Mouse (Mus musculus): Measurements from ENCODE around the gene Usp10. TPM values are rescaled to one million over a fixed set of nuclear protein-coding genes. Genes with fewer than 3 reads are reported as not detected.

The Usp10 gene
- polyA plus RNA-seq, 1 experiment: 44.4 TPM

DNA sequence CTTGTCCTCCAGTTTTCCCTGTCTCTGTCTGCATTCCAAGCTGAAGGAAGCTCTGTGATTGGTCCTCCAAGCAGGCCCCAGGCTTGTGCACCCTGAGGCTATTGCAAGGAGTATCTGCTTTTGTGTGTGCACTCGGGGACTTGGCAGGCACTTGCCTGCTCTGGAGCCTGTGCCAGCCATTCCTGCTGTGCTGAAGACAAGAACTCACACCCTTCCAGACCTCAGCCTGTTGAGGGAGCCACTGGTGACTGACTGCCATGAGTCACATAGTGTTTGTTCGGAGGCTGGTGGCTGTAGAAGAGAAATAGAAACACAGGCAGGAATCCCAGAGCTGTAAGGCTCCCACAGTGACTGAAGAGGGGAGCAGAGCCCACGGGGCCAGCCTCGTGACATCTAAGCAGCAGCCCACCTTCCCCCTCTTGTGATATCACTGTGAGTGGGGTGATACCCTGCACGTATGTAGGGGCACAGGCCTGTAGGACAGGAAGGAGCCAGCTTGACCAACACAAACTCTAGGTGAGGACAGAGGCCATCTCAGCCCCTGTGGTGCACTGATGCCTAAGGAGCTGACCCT lies 50.5 kb downstream of the Usp10 start:
- DNase-seq (ENCODE audit: low read depth): no peak

DNA sequence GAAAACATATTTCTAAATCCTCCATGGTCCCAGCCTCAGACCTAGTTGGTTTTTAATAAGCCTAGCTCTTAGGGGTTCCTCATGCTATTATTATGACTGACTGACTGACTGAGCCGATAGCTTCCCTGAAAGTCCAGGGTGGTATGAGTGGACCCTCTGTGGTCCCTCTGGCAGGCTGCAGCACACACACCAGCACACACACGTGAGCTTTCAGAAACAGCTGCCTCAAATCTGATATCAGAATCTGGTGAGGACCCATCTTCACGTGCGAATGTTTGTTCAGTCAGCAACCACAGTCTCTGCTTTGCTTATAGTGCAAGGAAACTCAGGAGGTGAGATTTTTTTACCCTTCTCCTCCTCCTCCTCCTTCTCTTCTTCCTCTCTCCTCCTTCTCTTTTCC lies 54.7 kb downstream of the Usp10 start:
- no peak for DNase-seq (ENCODE audit: low read depth)

DNA sequence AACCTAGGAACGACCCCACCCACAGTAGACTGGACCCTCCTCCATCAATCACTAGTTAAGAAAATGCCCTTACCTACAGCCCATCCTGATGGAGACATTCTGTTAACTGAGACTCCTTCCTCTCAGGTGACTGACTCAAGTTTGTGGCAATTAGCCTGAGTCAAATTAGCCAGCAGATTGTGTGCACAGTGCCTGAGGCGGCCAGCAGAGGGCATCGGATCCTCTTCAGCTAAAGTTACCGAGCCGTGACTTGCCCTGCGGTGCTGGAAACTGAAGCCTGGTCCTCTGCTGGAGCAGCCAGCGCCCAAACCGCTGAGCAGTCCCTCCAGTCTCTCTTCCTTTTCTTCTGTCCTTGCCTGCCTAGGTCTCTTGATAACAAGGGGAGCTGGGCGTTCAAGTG lies 57.3 kb downstream of the Usp10 start:
- DNase-seq (ENCODE audit: low read depth): no peak

DNA sequence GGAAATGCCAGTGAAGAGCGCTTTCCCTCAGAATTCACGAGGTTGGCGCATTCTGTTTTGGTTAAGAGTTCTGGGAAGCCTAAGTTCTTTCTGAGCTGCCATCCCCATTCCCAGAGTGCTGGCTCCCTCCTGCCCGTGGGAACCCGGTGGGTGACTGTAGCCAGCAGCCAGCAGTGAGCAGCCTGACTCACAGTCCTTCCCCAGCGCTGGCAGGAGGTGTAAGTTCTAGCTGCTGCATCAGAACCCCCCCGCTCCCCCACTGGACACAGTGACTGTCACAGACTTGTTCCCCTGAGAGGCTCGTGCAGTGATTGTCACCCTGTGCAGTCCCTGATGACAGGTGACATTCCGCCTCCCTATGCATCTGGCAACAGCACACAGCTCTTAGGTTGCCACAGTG lies 60.0 kb downstream of the Usp10 start:
- no peak for DNase-seq (ENCODE audit: low read depth)

DNA sequence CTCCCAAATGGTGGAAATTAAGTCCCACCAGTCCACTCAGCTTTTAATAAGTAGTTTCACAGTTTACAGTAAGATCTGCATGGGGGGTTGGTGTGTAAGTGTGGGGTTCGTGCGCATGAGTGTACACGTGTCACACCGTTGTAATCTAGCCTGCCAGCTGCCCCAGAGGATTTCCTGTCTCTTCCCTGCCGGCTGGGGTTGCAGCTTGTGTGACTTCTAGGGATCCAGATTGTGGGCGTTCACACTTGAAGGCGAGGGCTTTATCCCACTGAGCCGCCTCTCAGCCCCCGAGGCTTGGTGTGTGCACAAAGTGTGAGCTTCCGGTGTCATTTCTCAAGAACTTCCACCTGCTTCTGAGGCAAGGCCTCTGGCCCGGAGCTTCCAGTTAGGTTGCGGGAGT lies 62.4 kb downstream of the Usp10 start:
- no peak for DNase-seq (ENCODE audit: low read depth)

DNA sequence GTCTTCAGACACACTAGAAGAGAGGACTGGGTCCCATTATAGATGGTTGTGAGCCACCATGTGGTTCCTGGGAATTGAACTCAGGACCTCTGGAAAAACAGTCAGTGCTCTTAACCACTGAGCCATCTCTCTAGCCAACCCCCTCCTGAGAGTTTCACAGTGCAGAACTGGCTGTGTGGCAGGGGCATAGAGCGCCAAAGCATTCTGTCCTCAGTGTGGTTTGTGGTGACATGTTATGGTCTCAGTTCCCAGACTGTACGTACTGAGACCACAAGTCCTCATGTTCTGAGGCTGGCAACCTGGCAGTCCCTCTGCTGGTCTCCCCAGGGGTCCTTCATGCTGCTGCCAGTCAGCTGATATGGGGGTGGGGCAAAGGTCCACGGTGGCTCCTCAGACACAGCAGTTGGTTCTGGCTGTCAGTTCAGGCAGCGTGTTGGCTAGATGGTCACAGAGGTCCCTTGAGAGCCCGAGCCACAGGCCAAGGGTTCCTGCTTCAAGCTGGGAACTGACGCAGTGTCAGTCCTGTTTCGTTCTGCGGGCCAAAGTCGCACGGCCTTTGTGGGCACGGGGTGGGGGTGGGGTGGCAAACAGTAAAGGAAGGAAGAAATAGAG lies 68.7 kb downstream of the Usp10 start:
- DNase-seq (ENCODE audit: low read depth): no peak

DNA sequence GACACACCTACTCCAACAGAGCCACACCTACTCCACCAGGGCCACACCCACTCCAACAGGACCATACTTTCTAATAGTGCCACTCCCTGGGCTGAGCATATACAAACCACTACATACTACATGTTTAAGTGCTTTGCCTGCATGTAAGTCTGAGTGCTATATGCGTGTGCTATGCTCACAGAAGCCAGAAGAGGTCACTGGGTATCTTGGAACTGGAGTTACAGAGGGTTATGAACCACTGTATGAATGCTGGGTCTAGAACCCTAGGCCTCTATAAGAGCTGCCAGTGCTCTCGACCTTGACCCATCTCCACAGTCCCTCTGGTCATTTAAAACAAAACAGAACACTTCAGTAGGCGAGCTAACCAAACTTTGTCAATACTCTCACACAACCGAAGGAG lies 71.1 kb downstream of the Usp10 start:
- no peak for DNase-seq (ENCODE audit: low read depth)

DNA sequence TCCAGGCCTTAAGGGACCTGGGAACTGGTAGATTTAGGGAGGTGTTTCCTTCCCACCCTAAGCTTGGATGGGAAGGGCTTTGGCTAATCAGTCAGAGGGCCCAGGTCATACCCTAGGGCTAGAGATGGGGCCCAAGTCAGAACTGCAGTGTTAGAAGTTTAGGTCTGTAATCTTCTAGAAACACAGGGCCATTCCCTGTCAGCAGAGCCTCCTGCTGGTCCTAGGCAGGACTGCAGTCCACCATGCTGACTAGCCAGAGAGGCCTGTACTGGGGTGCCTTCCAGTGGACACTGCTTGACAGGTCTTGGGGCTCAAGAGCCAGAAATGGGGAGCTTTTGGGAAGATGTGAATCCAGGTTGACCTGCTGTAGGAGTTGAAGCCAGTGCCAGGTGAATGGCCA lies 73.9 kb downstream of the Usp10 start:
- no peak for DNase-seq (ENCODE audit: low read depth)

DNA sequence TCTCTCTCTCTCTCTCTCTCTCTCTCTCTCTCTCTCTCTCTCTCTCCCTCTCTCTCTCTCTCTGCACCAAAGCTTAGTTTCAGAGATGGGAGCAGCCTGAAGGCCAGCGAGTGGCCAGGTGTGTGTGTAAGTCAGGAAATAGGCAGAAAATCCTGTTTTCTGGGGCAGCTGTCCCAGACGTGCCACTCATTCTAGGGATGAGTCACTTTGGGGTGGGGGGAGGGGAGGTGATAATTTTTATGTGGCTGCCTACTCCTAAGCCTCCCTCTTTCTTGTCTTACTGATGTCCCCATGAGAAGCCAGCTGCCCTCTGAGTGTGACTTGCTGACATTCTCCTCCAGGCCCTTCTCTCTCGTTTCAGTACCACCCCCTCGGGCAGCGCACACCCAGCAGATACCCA lies 76.0 kb downstream of the Usp10 start:
- no peak for DNase-seq (ENCODE audit: low read depth)

DNA sequence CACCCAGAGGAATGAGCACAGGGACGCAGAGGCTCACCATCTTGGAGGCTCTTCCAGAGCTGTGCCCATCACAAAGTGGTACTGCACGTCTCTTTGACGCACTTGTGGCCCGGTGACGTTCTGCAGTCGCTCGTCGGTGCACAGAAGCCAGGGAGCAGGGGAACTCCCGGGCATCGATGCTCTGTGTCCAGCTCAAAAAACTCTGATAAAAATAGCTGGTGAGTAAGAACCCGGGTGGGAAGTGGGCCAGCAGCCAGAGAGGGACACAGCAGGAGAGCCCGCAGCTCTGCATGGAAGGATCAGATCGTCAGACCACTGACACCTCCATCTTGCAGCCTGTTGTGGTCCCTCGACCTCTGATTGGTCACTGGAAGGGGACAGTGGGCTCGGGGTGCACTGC lies 77.9 kb downstream of the Usp10 start:
- no peak for DNase-seq (ENCODE audit: low read depth)

DNA sequence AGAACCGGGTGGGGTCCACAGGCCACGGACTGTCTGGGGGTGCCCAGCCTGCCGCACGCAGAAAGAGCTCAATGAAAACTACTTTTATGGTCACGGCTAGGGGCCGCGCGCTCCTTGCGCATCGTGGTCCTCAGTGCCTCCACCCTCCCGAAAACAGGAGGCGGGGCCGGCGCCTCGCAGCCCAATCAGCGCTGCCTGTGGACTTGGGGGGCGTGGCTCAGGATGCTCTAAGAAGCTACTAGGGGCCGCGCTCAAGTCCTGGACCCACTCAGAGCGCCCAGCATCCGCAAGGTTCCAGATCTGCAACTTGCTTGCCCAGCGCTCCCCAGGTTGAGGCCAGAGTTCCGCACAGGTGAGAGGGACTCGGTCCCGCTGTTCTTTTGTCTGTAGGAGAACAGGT lies 82.1 kb downstream of the Usp10 start, which contains the start of gene Crispld2:
Crispld2 (plus strand) TSS at position 190 of the 400 bp plus-strand sequence.
- DNase-seq (ENCODE audit: low read depth): no peak

DNA sequence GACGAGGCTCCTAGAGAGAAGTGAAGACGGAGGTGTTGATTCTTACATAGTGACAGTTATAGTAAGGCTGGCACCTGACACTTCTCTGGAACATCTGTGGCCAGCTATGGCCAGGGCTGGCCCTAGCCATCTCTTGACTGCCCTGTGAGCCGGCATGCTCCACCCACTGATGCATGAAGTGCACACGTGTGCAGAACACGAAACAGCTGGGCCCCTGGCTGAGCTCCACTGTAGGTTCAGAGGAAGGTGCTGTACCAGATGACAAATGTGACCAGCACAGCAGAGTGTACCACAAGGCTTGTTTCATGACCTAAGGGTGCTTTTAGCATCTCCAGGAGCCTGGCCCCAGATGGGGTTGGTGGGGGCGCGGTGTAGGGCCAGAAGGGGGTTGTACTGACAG lies 84.0 kb downstream of the Usp10 start:
- no peak for DNase-seq (ENCODE audit: low read depth)

DNA sequence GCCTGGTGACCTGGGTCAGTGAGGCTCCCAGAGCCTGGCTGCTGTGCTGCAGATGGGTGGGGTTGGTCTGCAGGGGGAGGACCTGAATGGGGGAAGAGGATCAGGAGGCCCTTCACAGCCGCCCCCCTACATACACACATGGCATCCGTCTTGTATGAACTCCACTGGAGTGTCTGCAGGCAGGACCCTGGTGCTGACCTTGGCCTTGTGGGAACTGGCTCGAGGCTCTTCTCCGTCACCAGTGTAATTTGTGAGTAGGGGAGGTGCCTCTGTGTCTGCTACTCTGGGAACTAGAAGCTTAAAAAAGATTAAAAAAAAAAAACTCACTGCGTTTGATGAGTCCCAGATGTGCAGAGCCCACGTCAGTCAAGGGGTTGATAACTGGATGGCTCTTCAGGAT lies 84.4 kb downstream of the Usp10 start:
- DNase-seq (ENCODE audit: low read depth): no peak

DNA sequence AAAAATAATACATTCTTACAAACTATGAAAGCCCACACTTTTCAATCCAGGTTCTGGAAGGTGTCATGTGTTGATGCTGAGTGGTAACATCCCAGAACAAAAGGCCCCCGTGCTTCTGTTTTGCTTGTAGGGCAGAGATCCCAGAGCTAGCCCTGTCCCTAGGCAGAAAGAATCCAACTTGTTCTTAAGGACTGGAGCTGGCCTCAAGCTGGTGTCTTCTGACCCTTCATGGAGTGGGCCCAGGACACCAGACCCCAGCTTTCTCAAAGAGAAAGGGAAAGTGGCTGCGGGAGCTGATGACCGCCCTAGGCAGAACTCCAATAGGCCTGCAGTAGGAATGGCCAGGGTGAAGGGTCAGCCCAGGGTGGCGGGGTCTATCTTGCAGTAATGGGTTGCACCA lies 87.1 kb downstream of the Usp10 start:
- DNase-seq (ENCODE audit: low read depth): no peak

DNA sequence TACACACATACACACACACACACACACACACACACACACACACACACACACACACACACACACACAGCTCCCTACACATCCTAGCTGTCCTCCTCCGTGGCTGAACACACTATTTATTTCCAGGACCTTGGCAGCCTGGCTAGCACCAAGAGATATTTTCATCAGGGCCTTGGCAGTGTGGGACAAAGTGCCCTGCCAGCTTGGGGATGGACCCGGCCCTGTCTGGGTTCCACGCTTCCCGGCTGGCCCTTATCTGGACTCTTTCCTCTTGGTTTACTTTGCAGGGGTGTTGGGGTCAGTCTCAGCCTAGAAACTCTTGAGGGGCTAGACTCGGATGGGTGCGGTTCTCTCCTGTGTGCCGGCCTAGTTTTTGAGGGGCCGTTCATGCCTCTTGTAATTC lies 90.3 kb downstream of the Usp10 start:
- no peak for DNase-seq (ENCODE audit: low read depth)

DNA sequence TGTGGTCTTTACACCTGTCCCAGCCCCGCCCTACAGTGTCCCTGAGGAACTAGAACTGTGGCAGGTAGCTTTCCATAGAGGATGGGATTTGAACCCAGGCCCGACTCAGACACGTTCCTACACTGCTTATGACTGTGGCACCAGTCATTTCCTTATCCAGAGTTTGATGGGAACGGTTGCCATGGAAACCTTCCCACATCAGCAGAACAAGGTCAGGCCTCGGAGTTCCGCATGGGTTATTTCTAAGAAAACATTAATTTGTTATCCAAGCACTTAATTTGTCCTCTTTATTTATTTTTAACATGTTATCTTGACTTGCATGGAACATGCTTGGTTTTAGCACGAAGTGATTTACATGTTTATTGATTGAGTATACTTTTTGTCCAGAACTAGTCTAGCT lies 91.6 kb downstream of the Usp10 start:
- no peak for DNase-seq (ENCODE audit: low read depth)

DNA sequence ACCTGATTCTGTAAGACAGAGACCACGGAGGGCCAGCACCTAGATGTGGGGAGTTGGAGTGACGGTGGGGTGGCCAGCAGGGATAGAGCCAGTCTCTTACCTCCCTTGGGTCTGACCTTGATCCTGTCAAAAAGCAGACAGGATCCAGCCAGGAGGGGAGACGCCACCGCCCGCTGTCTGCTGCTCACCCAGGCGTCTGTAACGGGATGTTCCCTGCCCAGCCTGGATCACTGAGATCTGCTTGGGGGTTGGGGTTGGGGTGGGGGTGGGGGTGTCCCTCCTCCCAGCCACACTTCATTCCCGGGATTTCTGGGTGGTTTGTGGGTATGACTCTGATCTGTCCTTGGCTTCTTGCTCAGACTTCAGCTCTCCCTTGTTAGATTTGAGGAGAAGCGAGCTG lies 92.2 kb downstream of the Usp10 start:
- DNase-seq (ENCODE audit: low read depth): no peak

DNA sequence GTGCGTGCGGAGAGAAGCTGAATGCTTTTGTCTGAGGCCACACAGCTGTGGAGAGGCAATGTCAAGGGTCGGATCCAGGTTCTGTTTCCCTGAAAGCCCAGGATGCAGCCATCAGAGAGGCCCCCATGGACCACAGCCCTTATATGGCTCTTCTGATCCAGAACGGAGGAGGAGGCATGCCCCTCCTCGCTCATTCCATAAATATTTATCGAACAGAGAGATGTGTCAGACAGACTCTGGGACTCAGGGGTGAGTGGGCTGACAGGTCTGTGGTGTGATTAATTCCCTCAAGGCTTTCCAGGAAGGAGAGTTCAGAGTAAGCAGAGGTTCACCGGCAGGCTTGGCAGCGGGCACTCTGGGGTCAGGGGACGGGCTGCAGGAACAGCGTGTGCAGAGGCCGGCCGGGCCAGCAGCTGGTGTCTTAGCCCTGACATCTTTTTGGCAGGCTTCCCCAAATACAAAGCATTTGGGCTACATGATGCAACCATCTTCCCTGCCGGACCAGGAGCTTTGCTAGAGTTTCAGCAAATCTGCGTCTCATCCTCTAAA lies 94.1 kb downstream of the Usp10 start:
- DNase-seq (ENCODE audit: low read depth): no peak

DNA sequence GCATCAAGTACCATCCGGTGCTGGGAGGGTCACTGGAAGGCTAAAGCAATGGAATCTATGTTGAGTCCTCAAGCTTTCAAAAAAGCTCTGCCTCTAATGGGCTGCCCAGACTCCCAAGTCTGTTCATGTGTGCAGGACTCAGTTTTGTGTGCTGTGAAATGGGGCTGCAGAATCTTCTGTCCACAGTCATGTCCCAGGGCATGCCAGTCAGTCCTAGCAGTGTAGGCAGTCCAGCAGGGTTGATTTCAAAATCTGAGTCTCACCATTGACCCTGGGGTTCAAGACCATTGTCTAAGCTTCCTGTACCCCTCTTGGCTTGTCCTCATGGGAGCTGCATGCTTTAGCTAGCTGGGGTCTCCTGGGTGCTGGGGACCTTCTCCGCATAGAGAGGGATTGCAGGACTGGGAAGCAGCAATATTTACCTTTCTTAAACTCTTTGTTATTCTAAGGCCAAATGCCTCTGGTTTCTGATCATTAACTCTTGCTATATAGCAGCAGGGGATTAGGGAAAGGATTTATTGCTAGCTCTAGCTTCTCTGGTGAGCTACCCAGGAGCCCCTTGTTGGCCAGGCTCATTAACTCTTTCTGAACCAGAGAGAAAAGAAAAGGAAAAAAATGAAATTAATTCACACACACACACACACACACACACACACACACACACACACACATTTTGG lies 94.7 kb downstream of the Usp10 start:
- no peak for DNase-seq (ENCODE audit: low read depth)

DNA sequence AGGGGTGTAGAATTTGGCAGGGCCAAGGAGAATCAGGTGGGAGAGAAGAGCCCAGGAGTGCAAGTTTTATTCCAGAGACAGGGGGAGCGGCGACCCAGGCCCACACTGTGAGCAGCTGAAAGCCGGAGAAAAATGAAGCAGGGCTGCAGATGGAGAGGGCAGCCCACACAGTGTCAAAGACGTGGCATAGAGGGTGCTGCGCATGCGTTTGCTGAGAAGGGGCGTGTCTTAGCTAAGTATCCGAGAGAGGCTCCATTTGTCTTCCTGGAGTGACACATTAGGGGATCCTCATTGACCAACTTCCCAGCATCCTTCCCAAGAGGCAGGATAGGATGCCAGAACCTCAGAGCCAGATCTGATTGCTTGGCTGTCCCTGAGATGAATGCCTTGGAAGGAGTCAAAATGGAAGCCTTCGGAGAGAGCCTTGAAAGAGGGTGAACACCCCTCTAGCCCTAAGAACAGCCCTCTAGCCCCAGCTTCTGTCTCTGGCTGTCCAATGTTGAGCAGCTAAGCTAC lies 96.5 kb downstream of the Usp10 start:
- no peak for DNase-seq (ENCODE audit: low read depth)

All from gonadal fat pad, adult 2 months (tissue).